In the genomic region with DNA sequence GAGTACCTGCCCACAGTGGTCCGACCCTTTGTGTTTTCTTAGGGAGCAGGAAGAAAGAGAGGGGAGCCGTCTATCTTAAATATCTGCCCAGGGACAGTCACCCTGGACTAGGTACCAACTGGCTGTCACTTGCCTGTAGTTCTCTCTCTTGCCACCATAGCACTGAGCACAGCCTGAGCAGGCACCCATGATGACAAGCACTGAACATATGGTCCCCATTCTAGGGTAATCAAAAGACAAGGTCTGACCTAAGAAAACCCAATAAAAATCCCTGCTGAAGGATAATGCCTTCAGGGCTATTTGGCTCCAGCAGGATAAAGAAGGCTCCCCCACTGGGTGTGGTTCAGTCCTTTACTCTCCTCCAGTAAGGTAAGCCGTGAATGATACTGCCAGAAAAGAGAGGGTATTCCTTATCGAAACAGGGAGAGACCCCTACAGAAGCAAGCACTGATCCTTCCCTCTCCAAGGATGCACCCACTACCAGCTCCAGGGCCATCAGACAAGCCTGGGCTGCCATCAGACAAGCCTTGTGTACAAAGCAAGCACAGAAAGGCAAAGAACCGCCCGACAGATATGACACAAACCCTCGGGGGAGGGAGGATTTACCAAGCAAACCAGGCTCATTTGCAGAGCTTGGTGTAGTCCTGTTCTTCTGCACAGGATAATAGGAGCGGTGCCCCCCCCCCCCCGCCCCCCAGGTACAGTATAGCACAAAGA, we compare ENCODE assay signal across 10 mouse cellular contexts.
DNase-seq lines count a peak whose midpoint lies in the region; ATAC-seq and TF ChIP-seq lines count a peak whose summit lies in the region.
"Had no signal": no experiment of that assay in that cellular context is flagged by ENCODE, and none has a peak within 500 bp of the region (broad histone marks: within the 10 kb centered on the region; RNA-seq: fewer than 3 reads in every experiment).

No protein-coding gene starts in this region.

- H3K4me1 ChIP-seq in cerebellum, adult 2 months (ENCODE audit: control insufficient read depth, insufficient read depth, low read length), result peaks cover 61% of the 10 kb centered on the region
- H3K4me1 ChIP-seq in forebrain, embryonic 16.5 days (replicated peaks; ENCODE audit: control insufficient read depth, insufficient read depth, low read length), result peaks cover 17% of the 10 kb centered on the region
- peaks cover 9% of the 10 kb centered on the region for H3K4me1 ChIP-seq in midbrain, embryonic 12.5 days
- peaks cover 33% of the 10 kb centered on the region for H3K4me1 ChIP-seq in kidney, adult 2 months (ENCODE audit: control insufficient read depth, insufficient read depth, low read length)

- WGBS in cerebellum, adult 2 months, result 63% methylated on average over 9 of the region's 9 CpGs
- WGBS in forebrain, embryonic 16.5 days, result 61% methylated on average over 9 of the region's 9 CpGs
- 62% methylated on average over 9 of the region's 9 CpGs for WGBS in midbrain, embryonic 12.5 days
- 82% methylated on average over 9 of the region's 9 CpGs for WGBS in kidney, adult 2 months

- ATAC-seq in forebrain, embryonic 16.5 days, result peak; percentile 13; the same call in 1 of the 2 replicates
- no peak for ATAC-seq in midbrain, embryonic 12.5 days (ENCODE audit: low FRiP score, low read depth)
- no peak for ATAC-seq in granulocyte monocyte progenitor cell, adult 5-6 weeks (replicated peaks; ENCODE audit: poor library complexity, severe bottlenecking)

- H3K4me3 ChIP-seq in cerebellum, adult 2 months (replicated peaks; ENCODE audit: insufficient read depth, low read depth, low read length), result no peak overlapping the region
- no peak overlapping the region for H3K4me3 ChIP-seq in layer of hippocampus, adult 2 months
- H3K4me3 ChIP-seq in forebrain, embryonic 16.5 days (replicated peaks; ENCODE audit: low read length), result no peak overlapping the region
- no peak overlapping the region for H3K4me3 ChIP-seq in midbrain, embryonic 12.5 days
- no peak overlapping the region for H3K4me3 ChIP-seq in kidney, adult 2 months (ENCODE audit: insufficient read depth, low read depth, low read length)
- H3K4me3 ChIP-seq: limb, embryonic 13.5 days had no signal

- TF ChIP-seq CTCF in cerebellum, adult 2 months (IDR thresholded peaks at IDR 0.05; ENCODE audit: borderline replicate concordance, insufficient read depth, low read depth, low read length), result peak; percentile 45
- TF ChIP-seq CTCF in layer of hippocampus, adult 2 months (conservative IDR thresholded peaks at IDR 0.05), result peak; percentile 70
- TF ChIP-seq CTCF in kidney, adult 2 months (conservative IDR thresholded peaks at IDR 0.05; ENCODE audit: insufficient read depth, insufficient read length, low read depth, low read length), result no peak

- no peaks in the 10 kb centered on the region for H3K36me3 ChIP-seq in forebrain, embryonic 16.5 days (ENCODE audit: control insufficient read depth, insufficient read depth)
- no peaks in the 10 kb centered on the region for H3K36me3 ChIP-seq in midbrain, embryonic 12.5 days
- no peaks in the 10 kb centered on the region for H3K36me3 ChIP-seq in kidney, adult 2 months (ENCODE audit: control insufficient read depth, insufficient read depth, low read length)
- H3K36me3 ChIP-seq: limb, embryonic 13.5 days had no signal

- H3K27me3 ChIP-seq in cerebellum, adult 2 months (ENCODE audit: control insufficient read depth, insufficient read depth, low read length), result no peaks in the 10 kb centered on the region
- no peaks in the 10 kb centered on the region for H3K27me3 ChIP-seq in forebrain, embryonic 16.5 days (replicated peaks; ENCODE audit: control insufficient read depth, insufficient read depth, low read length)
- no peaks in the 10 kb centered on the region for H3K27me3 ChIP-seq in midbrain, embryonic 12.5 days
- no peaks in the 10 kb centered on the region for H3K27me3 ChIP-seq in kidney, adult 2 months (replicated peaks; ENCODE audit: control insufficient read depth, insufficient read depth, low read length)
- H3K27me3 ChIP-seq: limb, embryonic 13.5 days had no signal

- H3K27ac ChIP-seq in cerebellum, adult 2 months (ENCODE audit: insufficient read depth, low read length), result peak overlapping the region; percentile 86
- H3K27ac ChIP-seq in layer of hippocampus, adult 2 months, result peak overlapping the region; percentile 96
- no peak overlapping the region for H3K27ac ChIP-seq in forebrain, embryonic 16.5 days (ENCODE audit: low read length)
- peak overlapping the region; percentile 42; the same call in 1 of the 2 replicates for H3K27ac ChIP-seq in midbrain, embryonic 12.5 days (replicated peaks)
- H3K27ac ChIP-seq in kidney, adult 2 months (ENCODE audit: insufficient read depth, low read depth, low read length), result no peak overlapping the region
- H3K27ac ChIP-seq: limb, embryonic 13.5 days had no signal

- TF ChIP-seq POLR2A in cerebellum, adult 2 months (IDR thresholded peaks at IDR 0.05; ENCODE audit: borderline replicate concordance, insufficient read depth, low read length), result no peak
- TF ChIP-seq POLR2A in kidney, adult 2 months (IDR thresholded peaks at IDR 0.05; ENCODE audit: low read depth, low read length), result no peak

- H3K9ac ChIP-seq in forebrain, embryonic 16.5 days (replicated peaks; ENCODE audit: low read depth, low read length), result no peak overlapping the region
- H3K9ac ChIP-seq in midbrain, embryonic 12.5 days (replicated peaks), result no peak overlapping the region
- H3K9ac ChIP-seq: limb, embryonic 13.5 days had no signal

- no peaks in the 10 kb centered on the region for H3K9me3 ChIP-seq in forebrain, embryonic 16.5 days (ENCODE audit: control insufficient read depth, low read length)
- no peaks in the 10 kb centered on the region for H3K9me3 ChIP-seq in midbrain, embryonic 12.5 days
- H3K9me3 ChIP-seq: limb, embryonic 13.5 days had no signal

- DNase-seq in cerebellum, adult 2 months, result peak; percentile 47 to 64
- no peak for DNase-seq in cerebellum, adult 11-12 months
- peak; percentile 34 to 39 for DNase-seq in layer of hippocampus, adult 2 months (ENCODE audit: low spot score in 2 of 2)
- no peak for DNase-seq in layer of hippocampus, postnatal 14 days (ENCODE audit: low spot score in 2 of 2)
- DNase-seq in kidney, adult 2 months, result no peak
- DNase-seq: cerebellum, adult 11 months had no signal

- H3K4me2 ChIP-seq in forebrain, embryonic 16.5 days (ENCODE audit: low read length), result no peak overlapping the region
- H3K4me2 ChIP-seq in midbrain, embryonic 12.5 days (replicated peaks), result no peak overlapping the region
- H3K4me2 ChIP-seq: limb, embryonic 13.5 days had no signal

Comparison
In these comparisons a context has a peak if more than half of its experiments do, and no peak if none do; other contexts are left out.
1. DNase-seq: peak in cerebellum, adult 2 months (2 of 2) and layer of hippocampus, adult 2 months (2 of 2); none in cerebellum, adult 11-12 months (single experiment), layer of hippocampus, postnatal 14 days (0 of 2) and kidney, adult 2 months (single experiment).
2. H3K27ac ChIP-seq: peak in cerebellum, adult 2 months (single experiment), layer of hippocampus, adult 2 months (single experiment) and midbrain, embryonic 12.5 days (single experiment); none in forebrain, embryonic 16.5 days (single experiment) and kidney, adult 2 months (single experiment).